Mouse (Mus musculus) heart, adult 9 months (tissue): ENCODE data around the gene Micu1.
A peak's percentile ranks its signal among the peaks of the same experiment; 100 is the strongest.

Experiments
- DNase-seq, 2 experiments: peaks; one replicate each; pipeline ENCODE4 v3.0.0; 2022; ENCODE audit warnings: low spot score in 2 of 2

The Micu1 gene

DNA sequence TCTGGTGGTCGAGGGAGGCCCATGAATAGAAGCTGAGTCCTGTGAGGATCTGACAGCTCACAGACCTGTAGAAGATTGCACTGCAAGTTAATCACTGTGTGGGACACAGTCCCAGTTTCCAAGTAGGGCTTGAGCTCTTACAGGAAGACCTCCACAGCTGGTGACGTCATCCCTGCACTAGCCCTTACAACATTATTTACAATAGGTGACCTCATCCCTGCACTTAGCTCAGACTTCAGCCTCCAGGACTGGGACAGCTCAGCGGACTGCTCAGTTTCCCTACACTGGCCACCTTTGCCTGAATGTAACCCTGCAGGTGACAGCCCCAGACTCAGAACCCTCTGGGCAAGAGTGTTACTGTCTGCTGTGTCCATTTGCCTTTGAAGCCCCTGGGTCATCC lies 75.0 kb downstream of the Micu1 start:
- no peak for DNase-seq

DNA sequence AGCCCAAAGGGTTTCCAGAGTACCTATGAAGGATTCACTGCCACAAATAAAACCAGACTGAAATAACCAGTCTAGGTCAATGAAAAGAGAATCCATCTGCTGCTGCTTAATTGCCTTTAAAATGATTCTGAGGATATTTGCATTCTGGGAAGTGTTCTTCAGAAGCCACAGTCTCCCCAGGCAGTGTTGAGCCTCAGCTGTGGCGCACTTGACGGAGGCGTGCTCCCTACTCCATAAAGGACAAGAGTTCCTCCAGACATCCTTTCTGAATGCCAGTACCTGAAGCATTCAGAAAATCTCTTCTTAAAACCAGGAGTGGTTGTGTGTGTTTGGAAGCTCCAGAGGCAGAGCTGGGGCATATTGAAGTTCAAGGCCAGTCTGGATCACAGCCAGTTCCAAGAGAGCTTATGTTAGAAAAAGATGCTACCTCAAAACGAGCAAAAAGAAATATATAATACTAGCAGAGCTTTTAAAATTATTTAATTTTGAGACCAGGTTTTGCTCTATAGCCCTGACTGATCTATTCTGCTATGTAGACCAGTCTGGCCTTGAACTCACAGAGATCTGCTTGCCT lies 75.9 kb downstream of the Micu1 start:
- DNase-seq: no peak

DNA sequence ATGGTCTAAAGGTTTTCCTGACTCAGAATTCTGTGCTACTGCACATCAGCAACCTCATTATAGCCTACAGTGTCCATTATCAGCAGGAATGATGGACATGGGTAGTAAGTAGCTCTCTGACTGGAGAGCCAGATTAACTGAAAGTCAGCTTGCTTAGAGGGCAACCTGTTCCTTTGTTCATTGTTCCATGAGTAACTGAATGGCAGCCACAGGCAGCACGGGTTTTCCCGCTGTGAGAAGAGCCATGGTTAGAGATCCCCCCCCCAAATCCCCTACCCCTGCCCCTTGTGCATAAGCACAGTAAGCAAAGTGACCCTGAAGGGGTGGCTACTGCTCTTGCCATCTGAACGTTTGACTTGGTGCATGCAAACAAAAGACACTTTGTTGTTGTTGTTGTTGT lies 78.4 kb downstream of the Micu1 start:
- DNase-seq: no peak

DNA sequence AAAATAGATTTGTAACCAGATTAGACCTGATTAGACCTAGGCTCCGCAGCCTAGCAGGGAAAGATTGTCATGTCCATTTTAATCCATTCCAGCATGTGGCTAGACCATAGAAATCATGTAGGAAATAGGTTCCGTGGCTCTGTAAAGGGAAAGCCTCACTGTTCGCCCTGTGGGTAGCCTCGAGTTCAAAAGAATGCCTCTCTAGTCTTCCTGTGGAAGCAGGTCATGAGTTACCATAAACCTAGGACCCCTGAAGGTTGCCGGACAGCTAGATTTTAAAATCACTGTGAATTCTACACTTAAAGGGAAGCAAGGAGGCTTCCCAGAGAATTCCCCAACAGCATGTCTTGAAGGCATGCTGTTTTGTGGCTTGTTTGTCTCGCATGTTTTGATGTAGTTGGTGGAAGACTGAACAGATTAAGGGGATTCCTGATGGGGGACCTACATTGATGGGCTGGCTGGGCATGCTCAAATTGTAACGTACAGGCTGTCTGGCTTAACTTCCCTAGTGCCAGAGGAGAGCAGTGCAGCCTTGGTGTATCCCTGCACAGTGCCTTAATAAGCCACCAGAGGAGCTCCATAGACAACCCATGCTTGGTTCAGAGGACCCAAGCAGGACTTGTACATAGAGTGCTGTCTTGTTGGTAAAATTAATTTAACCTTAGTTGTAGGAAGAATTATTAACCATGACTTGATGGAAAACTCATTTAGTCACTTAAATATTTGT lies 79.1 kb downstream of the Micu1 start:
- no peak for DNase-seq

DNA sequence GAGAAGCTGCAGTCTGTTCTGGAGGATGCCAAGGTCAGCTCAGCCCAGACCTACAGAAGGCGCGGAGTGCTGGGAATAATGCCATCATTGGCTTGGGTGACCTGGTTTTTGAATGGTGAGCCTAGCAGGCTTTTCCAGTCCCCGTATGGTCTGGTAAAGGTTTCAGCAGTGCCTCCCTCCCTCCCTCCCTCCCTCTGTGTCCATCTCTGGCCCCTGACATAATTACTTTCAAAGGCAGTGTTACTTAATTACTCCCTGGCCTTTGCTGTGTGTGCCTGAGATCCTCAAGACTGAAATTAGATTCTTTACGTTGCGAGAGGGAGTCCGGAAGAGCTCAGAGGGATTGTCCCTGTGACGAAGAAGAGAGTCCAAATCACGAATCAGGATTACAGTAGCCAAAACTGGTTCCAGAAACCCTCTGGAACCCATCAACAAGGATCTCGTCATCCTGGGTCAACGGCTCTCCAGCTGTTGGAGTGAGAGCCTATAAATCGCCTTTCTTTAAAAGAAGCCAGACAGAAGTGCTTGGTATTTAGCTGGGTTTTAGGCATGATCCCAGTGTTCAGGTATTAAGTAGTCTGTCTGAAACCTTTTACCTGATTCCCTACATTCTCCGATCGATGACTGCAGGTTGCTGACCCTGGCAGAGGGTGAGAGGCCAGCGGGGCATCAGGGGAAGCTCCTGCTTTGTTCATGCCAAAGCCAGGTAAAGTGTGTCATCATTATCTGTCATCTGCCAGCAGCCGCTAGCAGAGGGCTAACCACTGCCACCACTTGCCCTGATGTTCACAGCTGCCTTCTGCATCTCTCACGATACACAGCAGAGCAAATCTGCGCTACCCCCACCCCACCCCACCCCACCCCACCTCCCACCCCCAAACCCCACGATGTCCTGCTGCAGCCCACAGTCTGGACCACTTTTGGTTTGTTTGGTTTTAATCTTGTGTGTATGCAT lies 82.7 kb downstream of the Micu1 start:
- peak; percentile 8 to 25 for DNase-seq

GRCm38 (mm10) chr10:59786289-59786688 lies 84.0 kb downstream of the Micu1 start:
- DNase-seq: peak; percentile 8 to 11

GRCm38 (mm10) chr10:59787140-59787800 lies 85.0 kb downstream of the Micu1 start:
- DNase-seq: no peak

GRCm38 (mm10) chr10:59787870-59788269 lies 85.6 kb downstream of the Micu1 start:
- no peak for DNase-seq

- no peak for DNase-seq
Measured at GRCm38 (mm10) chr10:59790291-59790929, 88.1 kb downstream of the Micu1 start.

- DNase-seq: no peak
Measured at GRCm38 (mm10) chr10:59791896-59792295, 89.6 kb downstream of the Micu1 start.

DNA sequence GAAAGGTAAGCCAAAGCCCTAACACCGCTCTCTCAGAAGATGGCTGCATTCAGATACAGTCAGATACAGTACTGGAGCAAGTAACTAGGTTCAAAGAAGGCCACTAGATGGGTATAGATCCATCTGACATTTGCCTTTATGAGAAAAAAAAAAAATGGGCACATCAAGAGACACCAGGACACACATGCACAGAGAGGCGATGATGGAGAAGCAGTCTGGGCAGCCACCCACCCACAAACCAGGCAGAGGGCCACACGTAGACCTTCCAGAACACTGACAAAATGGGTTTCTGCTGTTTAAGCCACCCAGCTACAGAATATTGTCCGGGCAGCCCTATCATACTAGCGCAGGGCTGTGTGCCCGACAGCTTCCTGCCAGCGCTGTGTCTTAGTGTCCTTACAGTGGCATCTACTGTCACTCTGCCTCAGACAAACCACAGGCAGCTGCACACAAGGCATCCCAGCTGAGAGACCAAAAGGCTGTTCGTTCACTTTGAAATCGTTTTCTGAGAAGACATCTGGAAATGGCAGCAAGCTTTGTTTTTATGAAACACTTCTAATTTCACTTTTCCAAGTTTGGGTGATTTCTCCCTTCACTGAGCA lies 90.4 kb downstream of the Micu1 start:
- no peak for DNase-seq

- DNase-seq: no peak
Measured at GRCm38 (mm10) chr10:59793454-59793853, 91.2 kb downstream of the Micu1 start.

GRCm38 (mm10) chr10:59795085-59795484 lies 92.8 kb downstream of the Micu1 start:
- DNase-seq: no peak

- no peak for DNase-seq
Measured at GRCm38 (mm10) chr10:59795902-59796301, 93.6 kb downstream of the Micu1 start.

- DNase-seq: no peak
Measured at GRCm38 (mm10) chr10:59798371-59798770, 96.1 kb downstream of the Micu1 start.

DNA sequence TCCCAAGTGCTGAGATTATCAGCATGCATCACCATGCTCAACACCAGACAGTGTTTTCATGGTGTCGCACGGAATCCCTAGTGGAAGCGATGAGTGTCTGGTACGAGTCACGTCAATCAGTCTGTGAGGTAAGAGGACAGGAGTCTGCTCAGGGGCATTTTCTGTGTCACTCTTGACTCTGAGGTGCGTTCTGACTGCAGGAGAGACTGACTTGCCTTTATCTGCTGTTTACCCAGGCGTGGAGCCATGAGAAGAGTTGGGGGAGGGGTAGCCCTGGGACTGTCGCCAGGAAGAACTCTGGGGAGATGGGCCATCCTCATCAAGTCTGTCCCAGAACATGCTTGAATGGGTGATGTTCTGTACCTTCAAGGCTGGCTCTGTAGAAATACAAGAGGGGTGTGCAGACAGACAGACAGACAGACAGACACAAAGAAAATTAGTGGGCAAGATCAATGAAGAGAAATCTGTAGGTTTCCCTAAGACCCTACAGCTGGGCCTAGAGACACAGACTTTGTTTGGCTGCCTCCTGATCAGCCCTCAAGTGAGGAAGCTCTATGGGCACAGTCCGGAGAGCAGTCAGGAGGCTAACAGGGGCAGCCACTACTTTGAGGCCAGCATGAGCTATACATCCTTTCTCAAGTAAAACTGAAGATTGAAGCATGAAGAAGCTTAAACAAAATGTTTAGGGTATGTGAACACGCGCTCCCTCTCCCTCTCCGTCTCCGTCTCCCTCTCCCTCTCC lies 97.2 kb downstream of the Micu1 start:
- DNase-seq: no peak

DNA sequence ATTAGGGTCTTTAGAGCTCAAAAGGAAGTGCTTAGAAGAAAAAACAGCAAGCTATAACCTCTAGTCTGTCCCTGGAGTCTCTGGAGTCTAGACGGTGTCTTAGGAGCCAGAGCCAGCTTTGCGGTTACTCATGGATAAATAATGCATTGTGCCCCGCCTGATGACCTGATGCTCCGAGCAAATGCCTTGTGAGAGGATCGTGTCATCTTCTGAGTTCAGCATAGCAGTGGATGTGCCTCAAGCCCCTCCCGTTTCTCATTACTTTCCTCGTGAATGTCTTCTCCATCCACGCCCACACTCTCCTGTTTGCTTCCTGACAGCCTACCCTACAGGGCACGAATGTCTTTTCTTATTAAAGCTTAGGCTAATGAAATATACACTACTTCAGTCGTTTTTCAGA lies 97.9 kb downstream of the Micu1 start:
- DNase-seq: no peak

DNA sequence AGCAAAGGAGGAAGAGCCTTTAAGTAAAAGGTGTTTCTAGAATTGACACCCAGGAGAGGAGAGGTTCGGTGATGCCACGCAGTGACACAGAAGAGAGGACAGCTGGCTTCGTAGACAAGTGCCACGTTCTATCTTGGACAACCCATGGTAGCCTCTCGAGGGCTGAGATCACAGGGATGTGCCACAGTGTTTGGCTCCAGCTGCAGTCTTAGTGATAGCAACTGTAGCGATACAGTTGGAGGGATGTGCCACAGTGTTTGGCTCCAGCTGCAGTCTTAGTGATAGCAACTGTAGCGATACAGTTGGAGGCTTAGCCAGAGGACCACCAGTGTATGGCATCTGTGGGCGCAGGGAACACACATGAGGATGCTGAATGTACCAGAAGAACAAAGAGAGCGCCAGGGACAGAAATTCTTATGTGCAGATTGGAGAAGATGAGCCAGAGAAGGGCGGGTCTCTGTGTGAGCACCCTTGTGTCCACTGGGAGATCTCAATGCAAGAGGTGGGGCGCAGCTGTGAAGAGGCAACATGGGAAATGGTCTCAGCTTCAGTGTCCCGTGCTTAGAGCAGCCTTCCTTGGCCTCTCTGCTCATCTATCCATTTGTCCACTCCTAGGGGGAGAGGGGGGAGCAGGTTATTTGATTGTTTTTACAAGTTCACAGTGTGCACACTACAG lies 98.7 kb downstream of the Micu1 start:
- no peak for DNase-seq

GRCm38 (mm10) chr10:59808677-59809076 lies 106.4 kb downstream of the Micu1 start:
- DNase-seq: no peak
